ENCODE assay signal across 9 mouse cellular contexts in the genomic region with DNA sequence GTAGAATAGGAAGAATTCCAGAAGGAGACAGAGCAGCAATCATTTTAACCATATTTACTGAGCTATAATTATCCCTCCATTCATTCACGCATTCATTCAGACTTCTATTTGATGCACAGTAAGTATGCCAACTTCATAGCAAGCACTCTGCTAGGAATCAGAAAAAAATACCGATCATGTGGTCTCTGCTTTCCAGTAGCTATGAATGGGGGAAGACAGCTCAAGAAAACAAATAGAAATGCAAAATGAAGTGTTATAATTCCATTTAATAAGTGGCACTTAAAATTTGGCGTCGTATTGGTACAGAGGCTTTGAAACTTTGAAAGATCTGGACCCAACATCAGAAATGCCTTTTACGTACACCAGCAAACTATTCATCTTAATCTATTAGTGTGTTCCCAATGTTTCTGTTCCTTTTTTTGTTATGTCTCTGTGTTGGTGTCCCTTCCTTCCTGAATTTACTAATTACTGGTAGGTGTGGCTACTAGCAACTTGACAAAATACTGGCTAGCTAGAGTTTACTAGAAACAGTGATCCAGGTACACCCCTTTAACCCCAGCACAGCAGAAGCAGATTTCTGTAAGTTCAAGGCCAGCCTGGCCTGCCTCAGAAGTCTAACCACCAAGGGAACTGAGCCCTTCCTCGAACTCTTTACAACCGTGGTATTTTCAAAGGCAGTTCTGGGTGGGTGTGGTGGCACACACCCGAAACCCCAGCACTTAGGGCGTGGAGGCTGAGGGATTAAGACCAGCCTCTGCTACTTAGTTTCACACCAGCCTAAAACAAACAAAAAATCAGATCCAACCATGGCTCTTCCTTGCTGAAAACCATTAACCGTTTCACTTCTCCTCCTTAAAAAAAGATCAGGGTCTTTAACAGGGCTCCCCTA. TPM values are rescaled to one million over a fixed set of nuclear protein-coding genes. Genes with fewer than 3 reads are reported as not detected.
DNase-seq lines count a peak whose midpoint lies in the region; ATAC-seq and TF ChIP-seq lines count a peak whose summit lies in the region.
"Had no signal": no experiment of that assay in that cellular context is flagged by ENCODE, and none has a peak within 500 bp of the region (broad histone marks: within the 10 kb centered on the region; RNA-seq: fewer than 3 reads in every experiment).

No protein-coding gene starts in this region.

- no peaks in the 10 kb centered on the region for H3K9me3 ChIP-seq in hindbrain, embryonic 12.5 days (replicated peaks)
- no peaks in the 10 kb centered on the region for H3K9me3 ChIP-seq in megakaryocyte, embryonic 14.5 days

- TF ChIP-seq EP300 in heart, adult 2 months (IDR thresholded peaks at IDR 0.05; ENCODE audit: insufficient read depth, low read depth, low read length) = no peak

- peak overlapping the region; percentile 55 for H3K4me3 ChIP-seq in heart, adult 2 months
- peak overlapping the region; percentile 85 for H3K4me3 ChIP-seq in hindbrain, embryonic 12.5 days
- H3K4me3 ChIP-seq in megakaryocyte, embryonic 14.5 days (replicated peaks) = peak overlapping the region; percentile 94

- no peak for ATAC-seq in hindbrain, embryonic 12.5 days (ENCODE audit: low FRiP score)
- ATAC-seq in cerebellum, adult (ENCODE audit: insufficient number of reproducible peaks, low FRiP score, low TSS enrichment) = no peak

- no peaks in the 10 kb centered on the region; the same call in 1 of the 2 replicates for H3K4me1 ChIP-seq in heart, adult 2 months (ENCODE audit: control insufficient read depth, insufficient read depth, low read length)
- peaks cover 59% of the 10 kb centered on the region for H3K4me1 ChIP-seq in hindbrain, embryonic 12.5 days
- peaks cover 66% of the 10 kb centered on the region for H3K4me1 ChIP-seq in megakaryocyte, embryonic 14.5 days

- intact Hi-C loops in heart, adult 2 months (cut with DNase I) = no loop called here
- intact Hi-C loops in heart, postnatal 25 days (cut with DNase I) = no loop called here

- TF ChIP-seq POLR2A in heart, adult 2 months (IDR thresholded peaks at IDR 0.05; ENCODE audit: insufficient read depth, low read depth, low read length) = no peak

- no peak overlapping the region for H3K27ac ChIP-seq in heart, adult 2 months
- H3K27ac ChIP-seq in hindbrain, embryonic 12.5 days = no peak overlapping the region

- no peak for TF ChIP-seq CTCF in heart, adult 2 months (IDR thresholded peaks at IDR 0.05)

- no peaks in the 10 kb centered on the region; the same call in 1 of the 2 replicates for H3K27me3 ChIP-seq in heart, adult 2 months (ENCODE audit: control insufficient read depth, insufficient read depth, low read length)
- H3K27me3 ChIP-seq in hindbrain, embryonic 12.5 days = peaks cover 29% of the 10 kb centered on the region
- H3K27me3 ChIP-seq in megakaryocyte, embryonic 14.5 days (replicated peaks) = peaks cover 46% of the 10 kb centered on the region

- no peaks in the 10 kb centered on the region for H3K36me3 ChIP-seq in heart, adult 2 months (ENCODE audit: control insufficient read depth, insufficient read depth, low read length)
- no peaks in the 10 kb centered on the region for H3K36me3 ChIP-seq in hindbrain, embryonic 12.5 days
- H3K36me3 ChIP-seq in megakaryocyte, embryonic 14.5 days (replicated peaks; ENCODE audit: low read length) = no peaks in the 10 kb centered on the region

- 74% methylated on average over 10 of the region's 10 CpGs for WGBS in heart, adult 2 months
- 81% methylated on average over 10 of the region's 10 CpGs for WGBS in hindbrain, embryonic 12.5 days

- no peak for DNase-seq in heart, adult 2 months
- no peak for DNase-seq in heart, postnatal 25 days (ENCODE audit: low spot score)
- peak; percentile 72 for DNase-seq in R1 (ENCODE audit: low read depth, low spot score)
- DNase-seq in adrenal gland, adult 18-20 months (ENCODE audit: low spot score in 2 of 2) = no peak
- no peak for DNase-seq in testis, postnatal 10 days (ENCODE audit: low spot score)

- no peak overlapping the region for H3K9ac ChIP-seq in heart, adult 2 months (ENCODE audit: low read depth, low read length)
- H3K9ac ChIP-seq in hindbrain, embryonic 12.5 days = 0 out of 2 replicates have a peak overlapping the region, but pooled peaks have one; percentile 0

- peaks cover 2% of the 10 kb centered on the region; the same call in 1 of the 2 replicates for H3K79me2 ChIP-seq in heart, adult 2 months (replicated peaks; ENCODE audit: control insufficient read depth, insufficient read depth, low read length)

- H3K4me2 ChIP-seq in hindbrain, embryonic 12.5 days (replicated peaks) = peak overlapping the region; percentile 76

RNA-seq across cellular contexts. Expression of a gene that starts 0.8 kb away (rescaled TPM):
- total RNA-seq in heart, adult 2 months (2021) = 1 to 10 TPM; 1.5 to 1.9 TPM
- polyA plus RNA-seq in heart, adult 2 months (2012; rRNA removed) = 1.6 and 2.0 TPM in 2 replicates
- 1 to 10 TPM; 2.8 to 3.0 TPM for total RNA-seq in heart, postnatal 25 days (2021)
- 177 and 185 TPM in 2 replicates for polyA plus RNA-seq in hindbrain, embryonic 12.5 days (2016; fragmentation: Nextera tagmentation; extraction: Ambion mirVana)
- polyA plus RNA-seq in megakaryocyte, embryonic 14.5 days (2012; ENCODE audit: insufficient read depth, low replicate concordance) = 3.6 and 7.7 TPM in 2 replicates
- 1 to 10 TPM; 3.1 to 3.3 TPM for total RNA-seq in adrenal gland, adult 18-20 months (2021)

RNA-seq across cellular contexts. Expression of a gene that starts 17.9 kb away (rescaled TPM):
- total RNA-seq in heart, adult 2 months (2021) = under 1 TPM; 0.42 to 0.50 TPM
- polyA plus RNA-seq in heart, adult 2 months (2012; rRNA removed) = 1.3 TPM in 2 replicates
- under 1 TPM; 0.48 to 0.55 TPM for total RNA-seq in heart, postnatal 25 days (2021)
- polyA plus RNA-seq in hindbrain, embryonic 12.5 days (2016; fragmentation: Nextera tagmentation; extraction: Ambion mirVana) = 48.6 and 61.6 TPM in 2 replicates
- polyA plus RNA-seq in megakaryocyte, embryonic 14.5 days (2012; ENCODE audit: insufficient read depth, low replicate concordance) = not detected in 2 replicates
- under 1 TPM; 0.50 to 0.70 TPM for total RNA-seq in adrenal gland, adult 18-20 months (2021)
- total RNA-seq: hematopoietic stem cell, adult 5-6 weeks had no signal

RNA-seq across cellular contexts. Expression of a gene that starts 49.7 kb away (rescaled TPM):
- 10 to 100 TPM; 20.1 to 20.6 TPM for total RNA-seq in heart, adult 2 months (2021)
- polyA plus RNA-seq in heart, adult 2 months (2012; rRNA removed) = 39.0 and 58.0 TPM in 2 replicates
- total RNA-seq in heart, postnatal 25 days (2021) = 10 to 100 TPM; 23.5 to 25.3 TPM
- 123 and 141 TPM in 2 replicates for polyA plus RNA-seq in hindbrain, embryonic 12.5 days (2016; fragmentation: Nextera tagmentation; extraction: Ambion mirVana)
- polyA plus RNA-seq in megakaryocyte, embryonic 14.5 days (2012; ENCODE audit: insufficient read depth, low replicate concordance) = 20.3 and 45.0 TPM in 2 replicates
- total RNA-seq in adrenal gland, adult 18-20 months (2021) = 10 to 100 TPM; 43.1 to 44.2 TPM

RNA-seq across cellular contexts. Expression of a gene that starts 51.0 kb away (rescaled TPM):
- total RNA-seq in heart, adult 2 months (2021) = under 1 TPM; 0.18 to 0.27 TPM
- 0.08 and 0.18 TPM in 2 replicates for polyA plus RNA-seq in heart, adult 2 months (2012; rRNA removed)
- total RNA-seq in heart, postnatal 25 days (2021) = not detected
- polyA plus RNA-seq in hindbrain, embryonic 12.5 days (2016; fragmentation: Nextera tagmentation; extraction: Ambion mirVana) = 1.3 and 2.8 TPM in 2 replicates
- polyA plus RNA-seq in megakaryocyte, embryonic 14.5 days (2012; ENCODE audit: insufficient read depth, low replicate concordance) = not detected in 2 replicates
- not detected for total RNA-seq in adrenal gland, adult 18-20 months (2021)
- total RNA-seq: hematopoietic stem cell, adult 5-6 weeks had no signal

RNA-seq across cellular contexts. Expression of a gene that starts 53.1 kb away (rescaled TPM):
- 1 to 10 TPM; 3.7 to 4.1 TPM for total RNA-seq in heart, adult 2 months (2021)
- polyA plus RNA-seq in heart, adult 2 months (2012; rRNA removed) = not detected in 2 replicates
- 1 to 10 TPM; 2.8 to 4.2 TPM for total RNA-seq in heart, postnatal 25 days (2021)
- not detected in 2 replicates for polyA plus RNA-seq in hindbrain, embryonic 12.5 days (2016; fragmentation: Nextera tagmentation; extraction: Ambion mirVana)
- polyA plus RNA-seq in megakaryocyte, embryonic 14.5 days (2012; ENCODE audit: insufficient read depth, low replicate concordance) = 17.1 TPM in 1 of 2 replicates, not detected in the other
- total RNA-seq in adrenal gland, adult 18-20 months (2021) = 10 to 100 TPM; 19.1 to 42.3 TPM
- total RNA-seq: hematopoietic stem cell, adult 5-6 weeks had no signal
